Mouse (Mus musculus): ENCODE results near the gene Olfr458.
"Not testable (repeated sequence)": the region's sequence is repeated elsewhere in the genome, so short reads cannot be mapped to it uniquely, and the experiment has no call there.

Gene Olfr458

GRCm38 (mm10) chr6:42465096-42465495 lies at the start of gene Olfr458:
Gene Olfr458 (minus strand): TSS chr6:42465196.
- in situ Hi-C loops (cut with MboI; ENCODE audit: unreplicated experiment in 2 of 2), result no loop called here

GRCm38 (mm10) chr6:42513461-42513860 lies 48.5 kb upstream of the Olfr458 start:
- in situ Hi-C loops (cut with MboI; ENCODE audit: unreplicated experiment in 2 of 2), result no loop called here

GRCm38 (mm10) chr6:42509311-42509710 lies 44.3 kb upstream of the Olfr458 start:
- in situ Hi-C loops (cut with MboI; ENCODE audit: unreplicated experiment in 2 of 2), result no loop called here

GRCm38 (mm10) chr6:42503478-42503877 lies 38.5 kb upstream of the Olfr458 start:
- in situ Hi-C loops (cut with MboI; ENCODE audit: unreplicated experiment in 2 of 2), result no loop called here

GRCm38 (mm10) chr6:42489731-42490130 lies 24.7 kb upstream of the Olfr458 start:
- in situ Hi-C loops (cut with MboI; ENCODE audit: unreplicated experiment in 2 of 2), result no loop called here

- in situ Hi-C loops (cut with MboI; ENCODE audit: unreplicated experiment in 2 of 2), result no loop called here
Observed at GRCm38 (mm10) chr6:42487114-42487513, 22.1 kb upstream of the Olfr458 start, which contains the start of gene Olfr456. Gene Olfr456 (minus strand): TSS chr6:42487214.

GRCm38 (mm10) chr6:42484633-42485032 lies 19.6 kb upstream of the Olfr458 start:
- in situ Hi-C loops (cut with MboI; ENCODE audit: unreplicated experiment in 2 of 2), result no loop called here

GRCm38 (mm10) chr6:42476235-42476634 lies 11.2 kb upstream of the Olfr458 start, which contains the start of gene Olfr457:
Gene Olfr457 (minus strand): TSS chr6:42476335.
- in situ Hi-C loops (cut with MboI; ENCODE audit: unreplicated experiment in 2 of 2), result no loop called here

- in situ Hi-C loops (cut with MboI; ENCODE audit: unreplicated experiment in 2 of 2), result not testable (repeated sequence)
Observed at GRCm38 (mm10) chr6:42471298-42471697, 6.3 kb upstream of the Olfr458 start.

GRCm38 (mm10) chr6:42470542-42470941 lies 5.5 kb upstream of the Olfr458 start:
- in situ Hi-C loops (cut with MboI; ENCODE audit: unreplicated experiment in 2 of 2), result no loop called here

- in situ Hi-C loops (cut with MboI; ENCODE audit: unreplicated experiment in 2 of 2), result no loop called here
Observed at GRCm38 (mm10) chr6:42447381-42447780, 17.6 kb downstream of the Olfr458 start.

GRCm38 (mm10) chr6:42444491-42444890 lies 20.5 kb downstream of the Olfr458 start:
- in situ Hi-C loops (cut with MboI; ENCODE audit: unreplicated experiment in 2 of 2), result no loop called here

- in situ Hi-C loops (cut with MboI; ENCODE audit: unreplicated experiment in 2 of 2), result no loop called here
Observed at GRCm38 (mm10) chr6:42441395-42441794, 23.6 kb downstream of the Olfr458 start.

GRCm38 (mm10) chr6:42435490-42435889 lies 29.5 kb downstream of the Olfr458 start:
- in situ Hi-C loops (cut with MboI; ENCODE audit: unreplicated experiment in 2 of 2), result no loop called here

GRCm38 (mm10) chr6:42434446-42434845 lies 30.6 kb downstream of the Olfr458 start, which contains the start of gene Tas2r126:
Gene Tas2r126 (plus strand): TSS chr6:42434535.
- in situ Hi-C loops (cut with MboI; ENCODE audit: unreplicated experiment in 2 of 2), result no loop called here

GRCm38 (mm10) chr6:42433554-42433953 lies 31.4 kb downstream of the Olfr458 start:
- in situ Hi-C loops (cut with MboI; ENCODE audit: unreplicated experiment in 2 of 2), result no loop called here

GRCm38 (mm10) chr6:42426337-42426736 lies 38.7 kb downstream of the Olfr458 start:
- in situ Hi-C loops (cut with MboI; ENCODE audit: unreplicated experiment in 2 of 2), result no loop called here

- in situ Hi-C loops (cut with MboI; ENCODE audit: unreplicated experiment in 2 of 2), result no loop called here
Observed at GRCm38 (mm10) chr6:42424472-42424871, 40.5 kb downstream of the Olfr458 start.

GRCm38 (mm10) chr6:42421439-42421838 lies 43.6 kb downstream of the Olfr458 start:
- in situ Hi-C loops (cut with MboI; ENCODE audit: unreplicated experiment in 2 of 2), result no loop called here

GRCm38 (mm10) chr6:42419443-42419842 lies 45.6 kb downstream of the Olfr458 start:
- in situ Hi-C loops (cut with MboI; ENCODE audit: unreplicated experiment in 2 of 2), result no loop called here
